8 mouse cellular contexts compared by ENCODE assay signal in the genomic region with DNA sequence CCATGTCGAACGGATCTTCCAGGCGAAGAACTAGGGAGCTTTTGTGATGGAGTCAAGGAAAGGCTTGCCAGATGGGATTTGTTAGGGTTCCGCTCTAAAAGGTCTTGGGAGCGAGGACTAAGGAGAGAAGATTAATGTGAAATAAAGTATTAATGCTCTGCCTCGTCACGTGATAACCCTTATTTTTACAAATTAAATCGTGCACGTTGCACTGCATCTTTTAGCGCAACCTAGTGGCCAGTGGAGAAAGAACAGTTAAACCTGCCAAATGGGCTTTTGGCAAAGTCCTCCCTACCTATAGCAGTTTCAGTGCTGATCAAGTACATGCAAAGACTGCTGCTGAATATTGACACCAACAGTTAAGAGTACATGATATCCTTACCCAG. TPM values are rescaled to one million over a fixed set of nuclear protein-coding genes. Genes with fewer than 3 reads are reported as not detected.
DNase-seq lines count a peak whose midpoint lies in the region; ATAC-seq and TF ChIP-seq lines count a peak whose summit lies in the region.

No protein-coding gene starts in this region.

- H3K27ac ChIP-seq in intestine, postnatal 0 days (ENCODE audit: low read depth, low read length): peak overlapping the region; percentile 88
- H3K27ac ChIP-seq in limb, embryonic 13.5 days: peak overlapping the region; percentile 94
- H3K27ac ChIP-seq in midbrain, embryonic 15.5 days: peak overlapping the region; percentile 94

- peak; percentile 12; the same call in 1 of the 2 replicates for ATAC-seq in intestine, postnatal 0 days
- ATAC-seq in limb, embryonic 13.5 days (ENCODE audit: low FRiP score, low read depth): no peak; the same call in 1 of the 2 replicates
- ATAC-seq in midbrain, embryonic 15.5 days (replicated peaks): peak; percentile 45

- H3K36me3 ChIP-seq in intestine, postnatal 0 days (ENCODE audit: control insufficient read depth, insufficient read depth): no peaks in the 10 kb centered on the region; the same call in 1 of the 2 replicates
- no peaks in the 10 kb centered on the region for H3K36me3 ChIP-seq in limb, embryonic 13.5 days
- H3K36me3 ChIP-seq in midbrain, embryonic 15.5 days (replicated peaks): no peaks in the 10 kb centered on the region

- H3K4me2 ChIP-seq in intestine, postnatal 0 days (replicated peaks; ENCODE audit: low read depth): peak overlapping the region; percentile 77
- H3K4me2 ChIP-seq in limb, embryonic 13.5 days (replicated peaks): peak overlapping the region; percentile 63
- peak overlapping the region; percentile 52 for H3K4me2 ChIP-seq in midbrain, embryonic 15.5 days

- no peaks in the 10 kb centered on the region for H3K4me1 ChIP-seq in intestine, postnatal 0 days (replicated peaks; ENCODE audit: control insufficient read depth, insufficient read depth, low read length)
- H3K4me1 ChIP-seq in limb, embryonic 13.5 days: peaks cover 25% of the 10 kb centered on the region
- H3K4me1 ChIP-seq in midbrain, embryonic 15.5 days: peaks cover 25% of the 10 kb centered on the region

- 0% methylated on average over 10 of the region's 10 CpGs for WGBS in intestine, postnatal 0 days
- WGBS in limb, embryonic 13.5 days: under 1% methylated on average over 10 of the region's 10 CpGs
- 0% methylated on average over 10 of the region's 10 CpGs for WGBS in midbrain, embryonic 15.5 days

- TF ChIP-seq CTCF in intestine, postnatal 0 days (IDR thresholded peaks at IDR 0.05; ENCODE audit: low read depth): peak; percentile 92

- DNase-seq in urinary bladder, postnatal 14 days (ENCODE audit: low spot score): peak; percentile 77
- no peak for DNase-seq in urinary bladder, adult 2 months (ENCODE audit: low spot score)
- peak; percentile 87 for DNase-seq in embryo, embryonic 11 days
- DNase-seq in gastrocnemius, postnatal 10 days: peak; percentile 54
- peak; percentile 62 to 86 for DNase-seq in spleen, postnatal 10 days (ENCODE audit: low spot score in 2 of 2)

- peak overlapping the region; percentile 67 for H3K9ac ChIP-seq in intestine, postnatal 0 days (ENCODE audit: low read depth, low read length)
- H3K9ac ChIP-seq in limb, embryonic 13.5 days: peak overlapping the region; percentile 72
- peak overlapping the region; percentile 82 for H3K9ac ChIP-seq in midbrain, embryonic 15.5 days

- H3K9me3 ChIP-seq in intestine, postnatal 0 days (ENCODE audit: control insufficient read depth): no peaks in the 10 kb centered on the region
- H3K9me3 ChIP-seq in limb, embryonic 13.5 days: no peaks in the 10 kb centered on the region
- no peaks in the 10 kb centered on the region for H3K9me3 ChIP-seq in midbrain, embryonic 15.5 days

- no peaks in the 10 kb centered on the region for H3K27me3 ChIP-seq in intestine, postnatal 0 days (replicated peaks; ENCODE audit: control insufficient read depth, insufficient read depth, low read length)
- H3K27me3 ChIP-seq in limb, embryonic 13.5 days: no peaks in the 10 kb centered on the region
- no peaks in the 10 kb centered on the region for H3K27me3 ChIP-seq in midbrain, embryonic 15.5 days (replicated peaks)

- H3K4me3 ChIP-seq in intestine, postnatal 0 days (ENCODE audit: low read depth, low read length): peak overlapping the region; percentile 66
- peak overlapping the region; percentile 80 for H3K4me3 ChIP-seq in limb, embryonic 13.5 days
- H3K4me3 ChIP-seq in midbrain, embryonic 15.5 days: peak overlapping the region; percentile 74

RNA-seq across cellular contexts. Expression of a gene that starts 3.3 kb away (rescaled TPM):
- polyA plus RNA-seq in urinary bladder, adult 2 months (2012; rRNA removed): 45.3 and 48.5 TPM in 2 replicates
- 10 to 100 TPM; 26.3 to 31.1 TPM for total RNA-seq in gastrocnemius, postnatal 10 days (2021)
- polyA plus RNA-seq in intestine, postnatal 0 days (2015; fragmentation: Nextera tagmentation; extraction: Ambion mirVana): 18.5 TPM in 2 replicates
- 120 and 121 TPM in 2 replicates for polyA plus RNA-seq in limb, embryonic 13.5 days (2015; fragmentation: Nextera tagmentation; extraction: Ambion mirVana)
- 23.7 and 27.5 TPM in 2 replicates for polyA plus RNA-seq in midbrain, embryonic 15.5 days (2015; fragmentation: Nextera tagmentation; extraction: Ambion mirVana)

RNA-seq across cellular contexts. Expression of a gene that starts 3.4 kb away (rescaled TPM):
- polyA plus RNA-seq in urinary bladder, adult 2 months (2012; rRNA removed): 15.0 and 22.5 TPM in 2 replicates
- 10 to 100 TPM; 17.5 to 24.2 TPM for total RNA-seq in gastrocnemius, postnatal 10 days (2021)
- polyA plus RNA-seq in intestine, postnatal 0 days (2015; fragmentation: Nextera tagmentation; extraction: Ambion mirVana): 7.0 and 7.8 TPM in 2 replicates
- polyA plus RNA-seq in limb, embryonic 13.5 days (2015; fragmentation: Nextera tagmentation; extraction: Ambion mirVana): 22.3 and 23.2 TPM in 2 replicates
- polyA plus RNA-seq in midbrain, embryonic 15.5 days (2015; fragmentation: Nextera tagmentation; extraction: Ambion mirVana): 16.2 and 16.3 TPM in 2 replicates
